Mouse (Mus musculus): ENCODE measurements around the gene Rara. TPM values are rescaled to one million over a fixed set of nuclear protein-coding genes. Genes with fewer than 3 reads are reported as not detected.
A peak's percentile ranks its signal among the peaks of the same experiment; 100 is the strongest.

Rara gene
- polyA plus RNA-seq, 1 experiment from 2014 or later: 17.3 TPM

GRCm38 (mm10) chr11:98990866-98991265 is 63.2 kb downstream of the Rara start:
- Histone ChIP-seq H3K9me3 (replicated peaks) (no peaks in the 10 kb centered on the region), H3K4me2 (no peak overlapping the region), H3K27ac (replicated peaks) (no peak overlapping the region), H3K36me3 (no peaks in the 10 kb centered on the region), H3K4me3 (replicated peaks) (no peak overlapping the region), H3K4me1 (no peaks in the 10 kb centered on the region), H3K9ac (replicated peaks) (no peak overlapping the region), H3K27me3 (replicated peaks) (no peaks in the 10 kb centered on the region)
- WGBS: 84% methylated on average over 6 of the region's 6 CpGs
- no peak for ATAC-seq (ENCODE audit: low FRiP score)

GRCm38 (mm10) chr11:98995987-98996386 is 68.4 kb downstream of the Rara start:
- WGBS: 94% methylated on average over 7 of the region's 7 CpGs
- Histone ChIP-seq H3K4me2 (no peak overlapping the region), H3K4me1 (no peaks in the 10 kb centered on the region), H3K27ac (replicated peaks) (no peak overlapping the region), H3K9me3 (replicated peaks) (no peaks in the 10 kb centered on the region), H3K36me3 (no peaks in the 10 kb centered on the region), H3K27me3 (replicated peaks) (no peaks in the 10 kb centered on the region), H3K4me3 (replicated peaks) (no peak overlapping the region), H3K9ac (replicated peaks) (no peak overlapping the region)
- ATAC-seq (ENCODE audit: low FRiP score): no peak

- H3K27me3 ChIP-seq (replicated peaks): no peaks in the 10 kb centered on the region
- H3K4me3 ChIP-seq (replicated peaks): no peak overlapping the region
- no peaks in the 10 kb centered on the region for H3K36me3 ChIP-seq
- no peak overlapping the region for H3K9ac ChIP-seq (replicated peaks)
- H3K4me1 ChIP-seq: no peaks in the 10 kb centered on the region
- H3K4me2 ChIP-seq: no peak overlapping the region
- no peak overlapping the region for H3K27ac ChIP-seq (replicated peaks)
- ATAC-seq (ENCODE audit: low FRiP score): no peak
- no peaks in the 10 kb centered on the region for H3K9me3 ChIP-seq (replicated peaks)
- WGBS: 92% methylated on average over 4 of the region's 4 CpGs
These were observed 70.0 kb downstream of the Rara start for GRCm38 (mm10) chr11:98997659-98998058.

GRCm38 (mm10) chr11:98998776-98999175 is 71.2 kb downstream of the Rara start:
- H3K9ac ChIP-seq (replicated peaks): no peak overlapping the region
- ATAC-seq (ENCODE audit: low FRiP score): no peak
- H3K36me3 ChIP-seq: no peaks in the 10 kb centered on the region
- H3K4me2 ChIP-seq: no peak overlapping the region
- H3K9me3 ChIP-seq (replicated peaks): no peaks in the 10 kb centered on the region
- no peaks in the 10 kb centered on the region for H3K27me3 ChIP-seq (replicated peaks)
- H3K27ac ChIP-seq (replicated peaks): no peak overlapping the region
- H3K4me1 ChIP-seq: no peaks in the 10 kb centered on the region
- no peak overlapping the region for H3K4me3 ChIP-seq (replicated peaks)

GRCm38 (mm10) chr11:98999243-98999642 is 71.6 kb downstream of the Rara start:
- no peaks in the 10 kb centered on the region for H3K9me3 ChIP-seq (replicated peaks)
- 73% methylated on average over 11 of the region's 11 CpGs for WGBS
- no peak overlapping the region for H3K9ac ChIP-seq (replicated peaks)
- H3K4me2 ChIP-seq: no peak overlapping the region
- no peak overlapping the region for H3K27ac ChIP-seq (replicated peaks)
- H3K36me3 ChIP-seq: no peaks in the 10 kb centered on the region
- H3K27me3 ChIP-seq (replicated peaks): no peaks in the 10 kb centered on the region
- no peaks in the 10 kb centered on the region for H3K4me1 ChIP-seq
- no peak for ATAC-seq (ENCODE audit: low FRiP score)
- H3K4me3 ChIP-seq (replicated peaks): no peak overlapping the region

- Histone ChIP-seq H3K36me3 (no peaks in the 10 kb centered on the region), H3K27ac (replicated peaks) (no peak overlapping the region), H3K4me1 (no peaks in the 10 kb centered on the region), H3K9ac (replicated peaks) (no peak overlapping the region), H3K9me3 (replicated peaks) (no peaks in the 10 kb centered on the region), H3K4me2 (no peak overlapping the region), H3K4me3 (replicated peaks) (no peak overlapping the region), H3K27me3 (replicated peaks) (no peaks in the 10 kb centered on the region)
- ATAC-seq (ENCODE audit: low FRiP score): no peak
- WGBS: 95% methylated on average over 9 of the region's 9 CpGs
These were observed 79.2 kb downstream of the Rara start for GRCm38 (mm10) chr11:99006788-99007187.

- H3K36me3 ChIP-seq: no peaks in the 10 kb centered on the region
- no peak overlapping the region for H3K4me3 ChIP-seq (replicated peaks)
- H3K27ac ChIP-seq (replicated peaks): no peak overlapping the region
- no peak for ATAC-seq (ENCODE audit: low FRiP score)
- H3K4me1 ChIP-seq: no peaks in the 10 kb centered on the region
- H3K9ac ChIP-seq (replicated peaks): no peak overlapping the region
- no peaks in the 10 kb centered on the region for H3K27me3 ChIP-seq (replicated peaks)
- no peak overlapping the region for H3K4me2 ChIP-seq
- H3K9me3 ChIP-seq (replicated peaks): no peaks in the 10 kb centered on the region
- WGBS: 94% methylated on average over 4 of the region's 4 CpGs
These were observed 82.5 kb downstream of the Rara start for GRCm38 (mm10) chr11:99010124-99010523.

GRCm38 (mm10) chr11:99010706-99011105 is 83.1 kb downstream of the Rara start:
- no peak overlapping the region for H3K27ac ChIP-seq (replicated peaks)
- ATAC-seq (ENCODE audit: low FRiP score): no peak
- H3K36me3 ChIP-seq: no peaks in the 10 kb centered on the region
- no peaks in the 10 kb centered on the region for H3K4me1 ChIP-seq
- 91% methylated on average over 5 of the region's 5 CpGs for WGBS
- H3K9ac ChIP-seq (replicated peaks): no peak overlapping the region
- H3K4me3 ChIP-seq (replicated peaks): no peak overlapping the region
- H3K4me2 ChIP-seq: no peak overlapping the region
- H3K27me3 ChIP-seq (replicated peaks): no peaks in the 10 kb centered on the region
- H3K9me3 ChIP-seq (replicated peaks): no peaks in the 10 kb centered on the region

GRCm38 (mm10) chr11:99013856-99014255 is 86.2 kb downstream of the Rara start:
- 97% methylated on average over 1 of the region's 1 CpGs for WGBS
- H3K27ac ChIP-seq (replicated peaks): no peak overlapping the region
- no peaks in the 10 kb centered on the region for H3K9me3 ChIP-seq (replicated peaks)
- no peak overlapping the region for H3K4me2 ChIP-seq
- no peaks in the 10 kb centered on the region for H3K4me1 ChIP-seq
- no peaks in the 10 kb centered on the region for H3K27me3 ChIP-seq (replicated peaks)
- no peak for ATAC-seq (ENCODE audit: low FRiP score)
- H3K36me3 ChIP-seq: no peaks in the 10 kb centered on the region
- H3K4me3 ChIP-seq (replicated peaks): no peak overlapping the region
- H3K9ac ChIP-seq (replicated peaks): no peak overlapping the region

GRCm38 (mm10) chr11:99019844-99020243 is 92.2 kb downstream of the Rara start:
- no peaks in the 10 kb centered on the region for H3K27me3 ChIP-seq (replicated peaks)
- no peaks in the 10 kb centered on the region for H3K9me3 ChIP-seq (replicated peaks)
- no peak overlapping the region for H3K4me2 ChIP-seq
- WGBS: 95% methylated on average over 6 of the region's 6 CpGs
- H3K27ac ChIP-seq (replicated peaks): no peak overlapping the region
- no peak overlapping the region for H3K4me3 ChIP-seq (replicated peaks)
- no peak overlapping the region for H3K9ac ChIP-seq (replicated peaks)
- peaks cover 12% of the 10 kb centered on the region for H3K4me1 ChIP-seq
- no peaks in the 10 kb centered on the region for H3K36me3 ChIP-seq
- ATAC-seq (ENCODE audit: low FRiP score): no peak

- Histone ChIP-seq H3K4me3 (replicated peaks) (no peak overlapping the region), H3K36me3 (no peaks in the 10 kb centered on the region), H3K4me2 (0 out of 2 replicates have a peak overlapping the region, but pooled peaks have one; percentile 86), H3K9me3 (replicated peaks) (no peaks in the 10 kb centered on the region), H3K27me3 (replicated peaks) (no peaks in the 10 kb centered on the region), H3K9ac (replicated peaks) (no peak overlapping the region), H3K4me1 (peaks cover 13% of the 10 kb centered on the region), H3K27ac (replicated peaks) (no peak overlapping the region)
- 81% methylated on average over 5 of the region's 5 CpGs for WGBS
- ATAC-seq (ENCODE audit: low FRiP score): no peak
These were observed 94.8 kb downstream of the Rara start for GRCm38 (mm10) chr11:99022384-99022933.

GRCm38 (mm10) chr11:99023094-99023493 is 95.5 kb downstream of the Rara start:
- no peaks in the 10 kb centered on the region for H3K9me3 ChIP-seq (replicated peaks)
- no peaks in the 10 kb centered on the region for H3K27me3 ChIP-seq (replicated peaks)
- peak overlapping the region; percentile 59 for H3K4me3 ChIP-seq (replicated peaks)
- peak overlapping the region; percentile 86 for H3K4me2 ChIP-seq
- H3K4me1 ChIP-seq: peaks cover 13% of the 10 kb centered on the region
- ATAC-seq (ENCODE audit: low FRiP score): no peak
- WGBS: 18% methylated on average over 4 of the region's 4 CpGs
- H3K36me3 ChIP-seq: no peaks in the 10 kb centered on the region
- no peak overlapping the region for H3K9ac ChIP-seq (replicated peaks)
- H3K27ac ChIP-seq (replicated peaks): no peak overlapping the region

Data from neural tube, embryonic 15.5 days (tissue).